Mouse (Mus musculus): Measurements from ENCODE around the gene Nfatc2.

Nfatc2 gene

GRCm38 (mm10) chr2:168440918-168441328 lies 160.5 kb downstream of the Nfatc2 start:
- DNase-seq (ENCODE audit: low read depth): no peak

- DNase-seq (ENCODE audit: low read depth): no peak
Observed at GRCm38 (mm10) chr2:168438981-168439452, 162.4 kb downstream of the Nfatc2 start.

- no peak for DNase-seq (ENCODE audit: low read depth)
Observed at GRCm38 (mm10) chr2:168434187-168434586, 167.3 kb downstream of the Nfatc2 start.

GRCm38 (mm10) chr2:168433392-168433791 lies 168.1 kb downstream of the Nfatc2 start:
- DNase-seq (ENCODE audit: low read depth): no peak

- DNase-seq (ENCODE audit: low read depth): no peak
Observed at GRCm38 (mm10) chr2:168432394-168432793, 169.1 kb downstream of the Nfatc2 start.

- DNase-seq (ENCODE audit: low read depth): peak; percentile 15
Observed at GRCm38 (mm10) chr2:168429598-168429997, 171.9 kb downstream of the Nfatc2 start.

- peak; percentile 20 for DNase-seq (ENCODE audit: low read depth)
Observed at GRCm38 (mm10) chr2:168428375-168428901, 173.0 kb downstream of the Nfatc2 start.
